Mouse (Mus musculus): ENCODE measurements around the gene Islr2.

The Islr2 gene

DNA sequence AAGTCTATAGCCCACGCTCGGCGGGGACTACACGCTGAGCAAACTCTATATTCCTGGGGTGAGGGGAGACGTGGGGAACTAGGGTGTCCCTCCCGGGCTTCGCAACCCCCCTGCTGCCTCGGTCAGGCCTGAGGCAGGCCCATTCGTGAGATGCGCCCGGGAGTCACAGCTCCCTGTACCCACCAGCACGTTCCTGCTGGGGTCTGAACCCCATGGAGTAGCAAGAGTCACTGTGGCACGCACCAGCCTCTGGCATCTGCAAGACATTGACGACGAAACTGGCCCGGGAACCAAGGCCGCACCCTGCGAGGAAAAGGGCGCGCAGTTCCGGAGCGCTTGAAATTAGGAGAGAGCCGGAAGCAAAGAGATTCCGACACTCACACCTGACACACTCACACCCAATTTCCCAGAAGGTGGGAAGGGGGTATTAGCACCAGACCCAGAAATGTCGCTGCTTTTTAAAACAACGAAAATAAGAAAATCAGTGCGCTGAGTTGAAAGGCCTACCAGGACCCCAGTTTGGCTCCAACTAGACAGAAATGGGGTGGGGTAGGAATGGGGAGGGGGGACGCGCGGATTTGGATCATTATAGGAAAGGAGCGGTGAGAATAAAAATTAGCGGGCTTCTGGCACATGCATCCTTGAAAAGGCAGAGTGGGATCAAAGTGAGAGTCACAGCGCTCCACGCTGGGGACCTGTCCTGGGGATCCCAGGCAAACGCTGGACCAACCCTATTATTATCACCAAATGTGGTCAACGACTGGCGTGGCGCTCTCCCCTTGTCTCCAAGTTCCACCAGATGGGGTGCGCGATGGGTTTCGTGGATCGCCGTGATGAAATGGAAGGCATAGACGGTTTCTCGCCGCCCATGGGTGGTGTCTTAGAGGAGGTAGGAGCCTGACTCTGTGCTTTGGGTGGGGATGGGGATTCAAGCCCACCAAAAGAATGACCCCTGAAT is 7.2 kb downstream of the Islr2 start:
- DNase-seq (ENCODE audit: low read depth, low spot score) = no peak

DNA sequence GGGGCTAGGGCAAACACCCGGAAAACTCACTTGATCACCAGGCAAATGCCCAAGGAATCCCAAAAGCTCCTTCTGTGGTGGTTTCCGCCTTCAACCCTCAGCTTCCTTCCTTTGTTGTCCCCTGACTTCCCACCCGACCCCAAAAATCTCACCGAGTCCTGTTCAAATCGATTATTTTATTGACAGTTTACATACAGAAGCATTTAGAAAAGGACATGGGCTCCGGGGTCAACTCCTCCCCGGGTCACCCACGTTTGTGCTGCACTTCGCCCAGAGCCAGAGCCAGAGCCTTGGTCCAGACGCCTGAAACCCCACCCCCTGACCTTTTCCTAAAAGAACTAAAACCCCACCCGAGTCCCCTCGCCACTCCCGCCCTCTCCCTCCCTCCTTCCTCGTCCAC is 8.0 kb downstream of the Islr2 start:
- no peak for DNase-seq (ENCODE audit: low read depth, low spot score)

DNA sequence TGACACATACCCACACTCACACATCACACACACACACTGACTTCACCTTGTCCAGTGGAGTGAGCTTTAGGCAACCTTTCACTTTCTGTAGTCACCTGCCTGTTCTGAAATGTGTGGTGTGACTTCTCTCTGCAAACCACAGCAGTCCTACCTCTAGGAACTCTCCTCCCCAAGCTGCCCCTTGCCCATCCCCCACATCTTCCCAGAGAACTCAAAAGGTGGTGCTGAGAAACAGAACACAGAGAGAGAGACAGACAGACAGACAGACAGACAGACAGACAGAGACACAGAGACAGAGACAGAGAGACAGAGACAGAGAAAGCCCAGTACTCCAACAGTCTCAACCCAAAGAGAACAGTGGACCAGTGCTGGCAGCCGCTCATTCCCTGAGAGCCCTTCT is 8.4 kb downstream of the Islr2 start:
- no peak for DNase-seq (ENCODE audit: low read depth, low spot score)

DNA sequence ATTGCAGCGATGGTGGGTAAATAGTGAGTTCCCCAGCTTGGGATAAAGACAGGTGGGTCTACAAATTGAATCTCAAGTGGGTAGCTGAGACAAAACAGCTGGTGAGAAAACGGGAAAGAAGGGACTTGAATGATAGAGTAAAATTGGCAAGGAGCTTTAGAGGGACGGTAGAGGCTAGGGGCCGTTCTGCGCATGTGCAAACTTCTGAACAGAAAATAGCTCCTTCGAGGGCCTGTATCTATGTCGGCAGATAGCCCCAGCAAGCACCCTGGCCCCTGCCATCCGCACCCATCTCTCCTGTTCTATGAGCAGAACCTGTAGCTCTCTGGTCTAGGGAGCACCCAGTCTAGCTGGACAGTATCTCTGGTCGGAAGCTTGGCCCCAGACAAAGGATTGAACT is 9.9 kb downstream of the Islr2 start:
- no peak for DNase-seq (ENCODE audit: low read depth, low spot score)

DNA sequence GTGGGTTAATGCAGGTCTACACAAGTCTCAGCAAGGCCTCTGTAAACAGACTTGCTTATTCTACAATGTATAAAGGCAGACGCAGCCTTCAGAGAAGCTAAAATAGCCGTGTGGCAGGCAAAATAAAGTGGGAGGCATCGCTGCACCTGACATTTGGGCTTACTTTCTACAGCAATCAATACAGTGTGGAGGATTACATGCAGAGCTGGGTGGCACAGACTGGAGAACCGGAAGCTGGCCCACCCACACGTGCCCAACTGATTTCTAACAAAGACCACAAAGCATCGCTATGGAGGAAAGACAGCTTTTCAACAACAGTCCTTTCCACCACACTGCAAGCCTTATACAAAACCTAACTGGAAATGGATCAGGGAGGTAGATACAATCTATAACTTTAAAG is 19.7 kb downstream of the Islr2 start:
- no peak for DNase-seq (ENCODE audit: low read depth, low spot score)

DNA sequence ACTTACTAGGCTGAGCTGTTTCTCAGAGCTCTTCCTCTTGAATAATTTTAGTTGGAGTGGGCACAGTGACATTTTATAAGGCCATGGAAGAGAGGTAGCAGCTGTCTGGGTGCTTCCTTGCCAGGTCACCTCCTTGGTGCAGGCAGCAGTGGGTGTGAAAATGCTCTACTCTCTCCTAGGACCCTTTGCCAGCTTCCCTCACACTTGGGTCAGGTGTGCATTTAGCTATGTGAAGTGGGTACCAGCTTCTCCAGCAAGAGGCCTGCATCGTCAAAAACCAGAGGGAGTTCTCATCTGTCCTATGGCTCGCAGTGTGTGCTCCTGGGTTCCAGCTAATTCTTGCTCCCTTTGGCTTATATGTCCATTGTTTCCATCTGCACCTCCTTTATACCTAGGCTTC is 24.7 kb downstream of the Islr2 start:
- no peak for DNase-seq (ENCODE audit: low read depth, low spot score)

DNA sequence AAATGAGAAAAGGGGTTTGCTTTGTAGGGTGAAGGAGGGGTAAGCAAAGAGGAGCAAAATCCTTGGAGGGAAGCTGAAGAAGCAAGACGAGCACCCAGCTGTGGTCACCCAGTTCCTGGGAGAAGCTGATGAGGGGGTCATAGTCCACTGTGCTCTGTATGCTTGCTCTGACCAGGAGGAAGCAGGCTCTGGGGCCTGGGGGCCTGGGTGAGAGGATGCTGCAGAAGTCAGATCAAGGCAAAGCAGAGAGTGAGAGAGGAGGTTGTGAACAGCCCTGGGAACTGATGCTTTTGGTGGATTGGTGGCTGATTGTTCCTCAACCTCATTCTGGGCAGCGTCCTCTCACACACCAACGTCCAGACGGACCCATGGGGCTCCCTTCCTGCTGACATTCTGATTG is 27.0 kb downstream of the Islr2 start:
- no peak for DNase-seq (ENCODE audit: low read depth, low spot score)

DNA sequence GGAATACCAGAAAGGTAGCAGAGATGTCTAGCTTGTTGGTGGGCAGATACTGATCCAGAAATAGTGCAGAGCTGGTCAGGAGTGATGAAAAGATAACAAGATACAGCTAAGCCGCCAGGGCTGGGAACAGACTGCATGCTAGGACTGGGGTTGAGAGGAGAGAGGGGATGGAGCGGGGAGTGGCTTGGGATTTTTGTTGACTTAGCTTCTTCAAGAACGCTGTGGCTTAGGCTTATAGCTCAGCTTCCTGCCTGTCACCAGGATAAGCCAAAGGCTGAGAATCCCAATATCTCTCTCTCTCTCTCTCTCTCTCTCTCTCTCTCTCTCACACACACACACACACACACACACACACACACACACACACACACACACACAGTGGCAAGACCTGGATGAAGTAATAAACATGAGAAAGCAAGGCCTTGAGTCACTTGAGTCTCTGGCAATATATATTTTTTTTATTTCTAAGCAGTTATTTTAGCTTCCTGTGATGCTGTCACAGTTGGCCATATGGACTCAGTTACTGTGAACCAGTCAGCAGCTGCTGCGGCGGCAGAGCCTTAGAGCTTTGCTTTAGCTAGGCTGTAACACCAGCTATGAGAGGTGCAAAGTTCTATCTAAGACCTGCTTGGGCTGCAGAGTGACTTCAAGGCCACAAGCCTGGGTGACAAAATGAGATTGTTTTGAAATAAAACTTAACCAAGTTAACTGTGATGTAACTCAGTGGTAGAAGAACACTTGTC is 28.2 kb downstream of the Islr2 start:
- peak; percentile 47 for DNase-seq (ENCODE audit: low read depth, low spot score)

DNA sequence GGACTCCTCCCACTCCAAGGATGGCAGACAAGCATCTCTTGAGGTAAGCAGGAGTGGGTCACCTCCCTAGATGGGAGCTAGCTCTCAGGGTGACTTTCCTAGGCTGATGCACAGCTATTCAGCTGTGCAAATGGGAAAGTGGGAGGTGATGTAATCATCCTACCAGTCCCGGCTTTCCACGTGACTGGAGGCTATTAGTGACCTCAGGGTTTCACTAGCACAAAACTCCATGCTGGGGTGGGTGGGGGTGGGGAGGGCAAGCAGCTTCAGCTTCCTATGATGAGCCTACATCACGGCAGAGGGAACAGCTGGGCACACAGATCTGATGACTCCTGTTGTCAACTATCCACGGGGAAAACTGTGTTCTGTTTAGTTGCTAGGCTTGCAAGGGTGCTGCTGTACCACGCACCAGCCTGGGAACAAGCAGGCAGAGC is 29.3 kb downstream of the Islr2 start:
- DNase-seq (ENCODE audit: low read depth, low spot score) = peak; percentile 19

DNA sequence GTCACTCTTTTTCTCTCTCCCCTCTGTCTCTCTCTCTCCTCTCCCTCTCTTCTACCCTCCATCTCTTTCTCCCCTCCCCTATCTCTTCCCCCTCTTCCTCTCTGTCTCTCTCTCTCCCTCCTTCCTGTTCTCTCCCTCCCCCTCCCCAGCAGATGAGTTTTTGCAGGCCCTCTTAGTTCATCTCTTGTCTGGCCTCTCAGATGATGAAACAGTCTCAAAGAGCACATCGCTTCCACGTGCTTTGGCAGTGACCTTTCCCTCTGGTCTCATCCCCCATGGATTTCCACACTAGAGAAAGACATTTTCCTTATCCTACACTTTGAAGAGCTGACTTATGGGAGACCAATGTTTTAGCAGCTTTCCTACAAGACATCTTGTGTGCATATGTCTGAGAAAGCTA is 31.3 kb downstream of the Islr2 start:
- no peak for DNase-seq (ENCODE audit: low read depth, low spot score)

DNA sequence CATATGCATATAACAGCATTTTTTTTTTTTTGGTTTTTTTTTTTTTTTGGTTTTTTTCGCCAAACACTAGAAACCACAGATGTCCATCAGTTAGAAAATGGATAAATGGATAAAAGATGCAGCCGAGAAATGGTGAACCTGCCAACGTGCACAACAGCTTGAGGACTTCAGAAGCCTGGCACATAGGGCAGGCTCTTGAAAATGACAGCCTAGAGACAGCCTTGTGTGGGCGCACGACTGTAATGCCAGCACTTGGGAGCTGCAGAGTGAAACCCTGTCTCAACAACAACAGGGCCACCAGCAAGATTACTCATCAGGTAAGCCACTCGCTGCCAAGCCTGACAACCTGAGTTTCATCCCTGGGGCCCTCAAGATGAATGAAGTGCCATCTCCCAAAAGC is 34.7 kb downstream of the Islr2 start:
- DNase-seq (ENCODE audit: low read depth, low spot score) = no peak

DNA sequence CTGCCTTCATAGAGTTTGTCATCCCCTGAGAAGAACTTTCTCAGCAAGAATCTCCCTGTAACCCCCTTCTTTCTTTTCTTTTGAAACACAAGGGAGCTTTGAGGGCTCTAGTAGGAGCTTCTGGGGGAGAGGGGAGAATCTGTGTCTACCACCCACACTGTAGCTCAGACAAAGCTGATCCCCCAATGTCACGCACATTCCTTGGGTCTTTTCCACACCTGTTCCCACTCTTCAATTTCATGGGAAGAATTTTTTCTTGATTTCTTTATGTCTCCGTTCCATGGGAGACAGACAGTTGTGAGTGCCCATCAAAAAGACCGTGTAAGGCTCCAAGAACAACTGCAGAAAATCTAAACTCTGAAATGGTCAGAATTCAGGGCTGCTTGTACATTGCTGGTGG is 35.2 kb downstream of the Islr2 start:
- DNase-seq (ENCODE audit: low read depth, low spot score) = no peak

DNA sequence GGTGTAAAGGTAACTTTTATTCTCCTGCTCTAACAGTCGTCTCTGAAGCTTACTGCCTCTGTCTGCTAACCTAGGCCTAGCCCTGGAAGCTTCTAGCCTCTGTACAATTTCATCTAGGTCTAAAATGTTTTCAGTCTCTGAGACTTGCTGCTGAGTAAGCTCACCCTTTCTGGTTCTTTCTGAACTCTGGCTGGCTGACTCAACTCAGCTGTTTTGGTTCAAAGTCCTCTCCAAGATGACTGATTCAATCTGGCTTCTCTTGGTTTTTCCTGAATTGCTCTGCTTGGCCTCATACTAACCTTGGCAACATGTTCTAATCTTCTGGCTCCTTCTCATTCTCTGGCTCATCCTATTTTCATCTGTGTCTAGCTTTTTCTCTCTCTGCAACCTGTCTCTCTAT is 38.3 kb downstream of the Islr2 start:
- DNase-seq (ENCODE audit: low read depth, low spot score) = no peak

DNA sequence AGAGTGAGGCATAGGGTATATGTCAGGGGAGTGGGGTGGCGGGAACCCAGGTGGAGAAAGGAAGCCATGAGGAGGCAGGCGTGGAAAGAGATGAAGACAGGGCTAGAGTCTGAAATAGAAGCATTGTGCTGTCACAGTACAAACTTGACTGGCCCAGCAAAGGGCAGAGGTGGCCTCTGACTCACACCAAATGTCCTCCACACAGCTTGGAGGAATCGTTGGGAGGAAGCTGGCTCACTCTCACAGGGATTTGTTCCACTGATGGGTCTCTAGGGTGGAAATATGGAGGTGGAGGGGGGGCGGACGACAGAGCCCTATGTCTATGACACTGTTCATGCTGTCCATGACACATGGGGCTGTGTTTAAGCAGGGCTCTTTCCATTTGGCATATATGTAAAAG is 41.0 kb downstream of the Islr2 start:
- DNase-seq (ENCODE audit: low read depth, low spot score) = peak; percentile 59

DNA sequence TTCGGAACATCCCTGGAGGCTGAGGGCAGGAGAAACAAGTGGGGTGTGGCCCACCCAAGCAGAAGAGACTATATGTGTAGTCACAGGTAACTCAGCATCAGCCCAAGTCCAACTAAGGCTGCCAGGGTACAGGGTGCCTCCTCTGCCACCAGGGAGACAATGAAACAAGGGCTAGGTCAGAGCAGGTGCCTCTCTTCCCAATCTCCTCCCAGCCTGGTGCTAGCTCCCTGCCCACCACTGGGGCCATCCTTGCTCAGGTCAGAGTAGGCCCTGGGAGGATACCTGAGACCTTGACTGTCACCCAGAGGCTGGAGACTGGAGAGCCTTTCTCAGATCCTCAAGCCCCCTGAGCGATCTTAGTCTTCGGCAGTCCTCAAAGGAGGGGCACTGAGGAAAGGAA is 41.9 kb downstream of the Islr2 start:
- no peak for DNase-seq (ENCODE audit: low read depth, low spot score)

DNA sequence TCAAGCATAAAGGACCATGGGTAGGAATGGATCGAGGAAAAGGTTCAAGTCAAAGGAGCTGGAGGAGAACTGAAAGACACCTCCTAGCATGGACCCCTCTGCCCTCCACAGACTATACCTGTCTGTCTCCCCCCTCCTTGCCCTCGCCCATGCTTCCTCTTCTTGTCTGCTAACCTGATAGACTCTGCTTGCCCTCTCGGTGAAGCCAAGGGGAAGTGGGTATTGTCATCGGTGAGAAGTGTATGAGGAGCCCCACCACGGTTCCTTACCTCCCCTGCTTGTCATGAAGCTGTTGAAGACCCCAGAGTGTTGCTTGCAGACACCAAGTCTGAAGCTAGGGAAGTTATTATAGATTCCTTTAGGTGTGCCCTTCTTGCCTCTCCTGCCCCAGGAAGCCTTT is 43.8 kb downstream of the Islr2 start:
- no peak for DNase-seq (ENCODE audit: low read depth, low spot score)

DNA sequence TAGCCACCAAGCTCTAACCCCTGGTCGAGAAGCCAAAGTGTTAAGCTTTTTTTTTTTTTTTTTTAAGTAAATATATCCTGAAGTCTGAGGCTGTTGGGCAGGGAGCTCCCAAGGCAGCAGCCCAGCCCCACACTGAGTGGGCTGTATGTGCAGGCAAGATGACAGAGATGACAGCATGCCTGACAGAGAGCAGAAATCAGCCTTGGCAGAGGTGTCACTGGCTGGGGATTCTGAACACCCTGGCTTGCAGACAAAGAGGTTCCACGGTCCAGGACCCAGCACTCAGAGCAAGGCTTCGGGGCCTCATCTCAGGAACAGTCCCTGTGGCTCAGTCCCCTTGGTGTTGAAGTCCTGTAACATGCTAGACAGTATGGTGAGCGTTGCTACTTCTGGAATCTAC is 44.3 kb downstream of the Islr2 start:
- DNase-seq (ENCODE audit: low read depth, low spot score) = no peak

DNA sequence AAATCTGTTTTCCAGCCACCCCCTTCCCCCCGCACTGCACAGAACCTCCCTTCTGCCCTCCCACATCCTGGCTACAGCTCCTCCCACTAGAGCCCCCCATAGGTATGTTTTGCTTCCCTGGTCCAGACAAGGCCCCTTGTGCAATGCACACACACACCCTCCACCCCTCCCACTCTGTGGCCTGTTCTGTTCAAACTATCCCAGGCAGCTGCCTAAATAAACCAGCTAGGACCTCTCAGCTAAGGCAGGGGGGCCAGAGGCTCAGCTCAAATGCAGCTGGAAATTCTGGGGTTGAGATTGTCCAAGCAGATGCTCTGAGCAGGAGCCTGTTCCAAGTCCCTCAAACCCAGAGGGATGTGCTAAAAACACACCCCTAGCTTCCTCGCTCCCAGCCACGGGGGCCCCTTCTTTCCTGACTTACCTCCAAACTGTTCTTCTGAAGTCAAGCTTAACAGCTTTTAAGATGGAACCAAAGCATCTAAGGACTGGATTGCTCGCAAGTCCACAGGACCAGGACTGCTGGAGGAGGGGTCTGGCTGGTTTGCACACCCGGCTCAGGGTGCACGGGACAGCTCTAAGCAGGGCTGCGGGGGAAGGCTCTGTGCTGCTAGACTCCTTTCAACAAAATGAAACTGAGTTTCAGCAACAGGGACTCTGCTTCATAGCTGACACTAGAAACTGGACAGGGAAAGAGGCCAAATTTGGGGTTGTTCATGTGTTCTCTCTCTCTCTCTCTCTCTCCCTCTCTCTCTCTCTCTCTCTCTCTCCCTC is 45.4 kb downstream of the Islr2 start:
- peak; percentile 43 for DNase-seq (ENCODE audit: low read depth, low spot score)

DNA sequence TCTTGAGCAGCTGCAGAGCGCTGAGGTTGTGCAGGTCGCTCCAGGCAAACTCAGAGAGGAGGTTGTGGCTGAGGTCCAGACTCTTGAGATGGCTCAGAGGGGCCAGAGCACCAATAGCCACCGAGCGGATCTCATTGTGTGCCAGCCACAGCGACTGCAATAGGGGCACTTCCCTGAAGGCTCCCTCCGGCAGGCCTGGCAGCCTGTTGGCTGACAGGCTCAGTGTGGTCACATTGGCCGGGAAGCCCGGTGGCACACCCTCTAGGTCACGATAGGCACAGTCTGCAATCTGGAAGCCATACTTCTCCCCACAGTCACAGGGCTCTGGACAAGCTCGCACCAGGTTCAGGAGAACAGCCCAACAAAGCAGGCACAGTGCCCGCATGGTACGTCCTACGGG is 46.3 kb downstream of the Islr2 start:
- DNase-seq (ENCODE audit: low read depth, low spot score) = no peak

DNA sequence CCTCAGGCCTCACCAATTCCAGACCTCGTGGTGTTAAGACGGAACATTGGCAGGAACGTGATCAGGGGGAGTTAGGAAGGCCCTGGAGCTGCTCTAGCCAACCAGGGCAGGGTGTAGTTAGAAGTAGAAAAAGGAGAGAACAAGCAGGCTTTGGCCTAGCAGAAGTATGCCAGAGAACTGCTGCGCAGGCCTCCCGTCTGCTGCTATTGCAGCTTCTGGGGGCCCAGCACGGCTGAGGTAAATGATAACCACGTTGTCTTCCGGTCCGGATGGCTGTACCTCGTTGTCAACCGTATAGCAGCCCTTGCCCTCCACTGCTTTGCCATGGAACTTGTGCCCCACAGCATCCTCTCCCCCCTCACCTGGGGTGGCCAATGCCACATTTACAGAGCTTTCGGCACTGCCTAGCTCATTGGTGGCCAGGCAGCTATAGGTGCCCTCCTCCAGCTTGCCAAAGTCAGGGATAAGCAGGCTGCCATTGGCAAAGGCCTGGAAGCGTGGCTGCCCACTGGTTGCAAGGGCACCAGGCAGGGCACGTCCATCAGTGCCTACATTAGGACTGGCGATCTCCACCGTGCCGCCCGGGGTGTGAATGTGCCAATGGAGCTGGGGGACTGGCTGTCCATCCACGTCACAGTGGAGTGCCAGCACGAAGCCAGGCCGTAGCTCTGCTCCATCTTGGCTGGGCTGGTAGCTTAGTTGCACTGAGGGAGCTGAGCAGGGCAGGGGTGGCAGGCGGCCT is 47.1 kb downstream of the Islr2 start:
- no peak for DNase-seq (ENCODE audit: low read depth, low spot score)

DNA sequence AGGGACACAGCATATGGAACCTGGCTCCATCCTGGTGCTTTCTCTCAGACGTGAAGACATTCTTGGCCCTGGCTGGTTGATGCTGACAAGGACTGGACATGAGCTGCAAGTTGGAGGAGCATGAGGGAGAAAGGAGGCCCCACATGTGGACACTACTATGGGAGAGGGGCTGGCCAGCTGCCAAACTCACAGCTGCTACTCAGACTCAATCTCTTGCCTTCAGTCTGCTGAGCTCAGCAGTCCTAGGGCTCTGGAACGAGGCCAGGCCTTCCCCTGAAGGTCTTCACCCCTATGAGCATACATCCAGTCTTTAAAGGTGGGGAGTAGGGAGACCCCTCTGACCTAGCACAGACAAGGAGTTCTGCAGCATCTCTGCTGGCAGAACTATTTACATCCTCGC is 48.8 kb downstream of the Islr2 start:
- DNase-seq (ENCODE audit: low read depth, low spot score) = no peak

DNA sequence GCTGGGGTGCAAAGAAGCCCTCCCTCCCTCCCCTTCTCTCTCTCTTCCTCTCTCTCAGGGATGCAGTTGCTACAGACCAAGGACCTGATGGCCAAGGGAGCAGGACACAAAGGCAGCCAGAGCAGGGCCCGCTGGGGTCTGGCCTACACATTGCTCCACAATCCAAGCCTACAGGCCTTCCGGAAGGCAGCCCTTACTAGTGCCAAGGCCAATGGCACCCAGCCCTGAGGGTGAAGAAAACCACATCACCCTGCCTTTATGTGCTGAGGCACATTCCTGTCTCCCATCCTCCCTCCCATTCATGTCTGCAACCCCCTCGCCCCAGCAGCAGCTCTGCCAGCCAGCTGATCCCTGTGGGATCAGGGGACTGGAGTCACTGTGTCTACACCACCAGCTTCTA is 51.0 kb downstream of the Islr2 start:
- no peak for DNase-seq (ENCODE audit: low read depth, low spot score)

All from 3T3-L1 (cell line).